Mouse (Mus musculus) heart, postnatal 0 days (tissue): ENCODE measurements around the gene Pbx2. TPM values are rescaled to one million over a fixed set of nuclear protein-coding genes. Genes with fewer than 3 reads are reported as not detected.

Experiments
- ATAC-seq: fragments of 200-750 bp; cut with Nextera tagmentation; 2 replicates; pipeline ENCODE4 v1.8.0; 2017; ENCODE audit warnings: low read depth, moderate number of reproducible peaks, moderate library complexity; ENCODE audit not compliant: insufficient read depth
- DNase-seq: peaks from one replicate; pipeline ENCODE4 v3.0.0-alpha.2; 2016; ENCODE audit warnings: low spot score
- H3K27ac ChIP-seq: fragments of 300-500 bp; sonication (generic); 2 replicates; pipeline ENCODE4 v1.5.1; 2014; ENCODE audit warnings: low read depth, mild to moderate bottlenecking
- H3K27me3 ChIP-seq: fragments of 300-500 bp; sonication (generic); 2 replicates; pipeline ENCODE4 v1.6.1; 2014; ENCODE audit warnings: low read length, mixed read lengths; ENCODE audit not compliant: control insufficient read depth, insufficient read depth
- H3K36me3 ChIP-seq: fragments of 300-500 bp; sonication (generic); replicated peaks from 2 replicates; pipeline ENCODE4 v1.6.1; 2014; ENCODE audit warnings: low read length, mixed read lengths; ENCODE audit not compliant: control insufficient read depth, insufficient read depth
- H3K4me1 ChIP-seq: fragments of 300-500 bp; sonication (generic); 2 replicates; pipeline ENCODE4 v1.6.1; 2014; ENCODE audit warnings: antibody characterized with exemption; ENCODE audit not compliant: control insufficient read depth, insufficient read depth
- H3K4me2 ChIP-seq: fragments of 300-500 bp; sonication (generic); 2 replicates; pipeline ENCODE4 v1.6.1; 2014; ENCODE audit warnings: low read depth, mild to moderate bottlenecking, low read length, moderate library complexity
- H3K4me3 ChIP-seq: fragments of 300-500 bp; sonication (generic); 2 replicates; pipeline ENCODE4 v1.5.1; 2014; ENCODE audit warnings: low read depth, low read length
- H3K9ac ChIP-seq: fragments of 300-500 bp; sonication (generic); replicated peaks from 2 replicates; pipeline ENCODE4 v1.6.1; 2014; ENCODE audit warnings: low read depth, low read length, mixed read lengths
- H3K9me3 ChIP-seq: fragments of 300-500 bp; sonication (generic); replicated peaks from 2 replicates; pipeline ENCODE4 v1.6.1; 2016; ENCODE audit warnings: low read length; ENCODE audit not compliant: control insufficient read depth
- CTCF ChIP-seq: IDR thresholded peaks from 2 replicates; pipeline ENCODE4 v1.5.1; 2016; ENCODE audit warnings: antibody characterized with exemption, control low read depth, low read depth
- EP300 ChIP-seq: IDR thresholded peaks from 2 replicates; pipeline ENCODE4 v1.6.1; 2016; ENCODE audit warnings: antibody characterized with exemption, low read depth
- WGBS: fragments of 180-500 bp; shearing (Covaris S2); extraction: QIAGEN DNeasy Blood & Tissue Kit; methylation state at CpG from one replicate; pipeline ENCODE4 v1.1.7; 2014; 5-methylcytosine and 5-hydroxymethylcytosine counted together
- polyA plus RNA-seq: library from polyadenylated mRNA; unstranded; fragments of >200 nt; fragmentation: Nextera tagmentation; extraction: Ambion mirVana; gene quantifications from 2 replicates; pipeline ENCODE4 v1.2.1, GENCODE M21; 2015
- total RNA-seq: library from RNA; depleted of rRNA; stranded (reverse); fragments of >200 nt; gene quantifications from 2 replicates; pipeline ENCODE4 v1.2.3, GENCODE M21; 2014; ENCODE audit warnings: low replicate concordance

Gene Pbx2
- total and polyA plus RNA-seq, 2 experiments from 2014 or later: 3.3 to 42.6 TPM

DNA sequence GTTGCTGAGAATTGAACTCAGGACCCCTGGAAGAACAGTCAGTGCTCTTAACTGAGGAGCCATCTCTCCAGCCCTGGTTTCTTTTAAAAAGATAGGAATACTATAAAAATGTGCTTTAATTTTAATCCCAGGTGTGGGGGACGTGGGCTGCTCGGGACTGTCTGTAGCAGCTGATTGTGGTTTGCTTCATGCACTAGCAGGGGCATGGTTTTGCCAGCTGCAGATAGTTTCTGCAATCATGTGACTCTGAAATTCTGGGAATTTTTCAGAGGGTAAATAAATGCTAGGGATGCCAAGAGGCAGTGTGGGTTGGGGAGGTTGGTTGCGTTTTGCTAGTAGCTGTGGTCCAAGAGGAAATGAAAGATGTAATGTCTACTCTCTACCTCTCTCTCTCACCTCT lies 50.9 kb downstream of the Pbx2 start:
- Histone ChIP-seq H3K27ac (peak overlapping the region; percentile 80; the same call in 1 of the 2 replicates), H3K9me3 (no peaks in the 10 kb centered on the region), H3K4me2 (no peak overlapping the region), H3K9ac (no peak overlapping the region), H3K4me1 (peaks cover 14% of the 10 kb centered on the region), H3K4me3 (no peak overlapping the region), H3K27me3 (no peaks in the 10 kb centered on the region), H3K36me3 (no peaks in the 10 kb centered on the region)
- TF ChIP-seq EP300 (no peak), CTCF (no peak)
- DNase-seq (no peak), ATAC-seq (no peak)
- 73% methylated on average over 3 of the region's 3 CpGs for WGBS

DNA sequence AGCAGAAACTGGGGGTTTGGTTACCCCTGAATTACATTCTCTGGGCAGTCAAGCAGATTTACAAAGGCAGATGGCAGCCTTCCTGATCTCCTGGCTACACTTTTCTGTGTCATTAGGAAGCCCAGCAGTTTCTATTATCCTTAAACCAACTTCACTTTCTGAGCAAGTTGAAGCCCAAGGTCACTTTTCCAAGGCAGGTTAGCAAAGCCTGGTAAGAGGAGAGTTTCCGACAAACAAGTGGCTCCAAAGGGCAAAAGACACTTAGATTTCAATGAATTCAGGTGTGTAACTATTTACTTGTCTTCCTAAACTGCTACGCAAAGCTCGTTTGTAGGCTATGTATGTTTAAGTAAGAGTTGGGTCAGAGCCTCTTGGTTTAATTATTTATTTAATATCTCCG lies 52.3 kb downstream of the Pbx2 start:
- no peak overlapping the region for H3K4me3 ChIP-seq
- DNase-seq: no peak
- TF ChIP-seq EP300 (no peak), CTCF (no peak)
- H3K4me1 ChIP-seq: peaks cover 21% of the 10 kb centered on the region
- no peak overlapping the region for H3K27ac ChIP-seq
- H3K4me2 ChIP-seq: no peak overlapping the region
- WGBS: 81% methylated on average over 4 of the region's 4 CpGs
- no peaks in the 10 kb centered on the region for H3K36me3 ChIP-seq
- no peaks in the 10 kb centered on the region for H3K9me3 ChIP-seq
- H3K9ac ChIP-seq: no peak overlapping the region
- H3K27me3 ChIP-seq: no peaks in the 10 kb centered on the region
- ATAC-seq: no peak

DNA sequence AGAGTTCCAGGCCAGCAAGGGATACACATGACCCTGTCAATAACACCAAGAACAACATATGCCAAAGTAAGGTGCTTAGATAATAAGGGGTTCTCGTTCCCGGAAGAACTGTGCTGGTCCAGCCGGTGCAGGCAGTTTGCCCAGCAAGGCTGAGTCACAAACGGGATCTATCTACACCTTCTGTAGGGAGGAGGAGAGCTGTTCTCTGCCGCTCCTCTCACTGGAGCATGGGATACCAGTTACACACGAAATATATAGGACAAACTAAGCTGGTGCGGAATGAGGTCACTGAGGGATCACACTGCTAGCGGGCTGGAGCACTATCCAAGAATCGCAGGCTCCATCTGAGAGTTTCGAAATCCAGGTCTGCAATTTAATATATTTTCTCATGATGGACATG lies 52.9 kb downstream of the Pbx2 start:
- Histone ChIP-seq H3K36me3 (no peaks in the 10 kb centered on the region), H3K4me3 (no peak overlapping the region), H3K27ac (no peak overlapping the region), H3K9ac (no peak overlapping the region), H3K9me3 (no peaks in the 10 kb centered on the region), H3K27me3 (no peaks in the 10 kb centered on the region), H3K4me2 (no peak overlapping the region), H3K4me1 (peaks cover 21% of the 10 kb centered on the region)
- TF ChIP-seq CTCF (no peak), EP300 (no peak)
- no peak for DNase-seq
- 63% methylated on average over 10 of the region's 10 CpGs for WGBS
- no peak for ATAC-seq

DNA sequence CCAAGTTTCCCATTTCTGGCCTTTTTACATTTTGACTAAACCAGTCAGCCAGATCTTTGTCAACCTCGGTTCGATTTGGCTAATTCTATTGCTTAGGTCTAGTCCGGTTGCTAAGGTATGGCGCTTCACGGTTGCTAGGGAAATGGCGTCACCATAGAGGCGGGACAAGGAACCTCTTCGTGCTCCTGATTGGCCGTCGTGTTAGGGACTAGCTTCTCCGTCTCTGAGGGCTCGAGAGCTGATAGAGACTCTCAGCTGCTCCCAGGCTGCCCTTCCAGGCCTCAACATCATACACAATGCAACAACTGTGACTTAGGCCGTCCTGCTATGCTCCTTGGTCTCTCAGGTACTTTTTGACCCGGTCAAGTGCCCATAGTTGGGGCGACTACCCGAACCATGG lies 53.5 kb downstream of the Pbx2 start, which contains the start of gene Fkbpl:
Gene Fkbpl, plus strand, starts transcription at position 157 of the 400 bp plus-strand sequence.
- peak; percentile 91 for DNase-seq
- Histone ChIP-seq H3K4me2 (peak within 1 kb of the TSS; percentile 77), H3K4me3 (peak within 1 kb of the TSS; percentile 50), H3K4me1 (peaks cover 21% of the 10 kb centered on the region), H3K27ac (peak within 1 kb of the TSS; percentile 66), H3K9ac (peak within 1 kb of the TSS; percentile 57), H3K27me3 (no peaks in the 10 kb centered on the region), H3K9me3 (no peaks in the 10 kb centered on the region), H3K36me3 (0 out of 2 replicates have a peak, but pooled peaks cover under 1% of the 10 kb centered on the region)
- ATAC-seq: peak; percentile 77
- TF ChIP-seq CTCF: no peak
- no peak for TF ChIP-seq EP300
- under 1% methylated on average over 16 of the region's 16 CpGs for WGBS

DNA sequence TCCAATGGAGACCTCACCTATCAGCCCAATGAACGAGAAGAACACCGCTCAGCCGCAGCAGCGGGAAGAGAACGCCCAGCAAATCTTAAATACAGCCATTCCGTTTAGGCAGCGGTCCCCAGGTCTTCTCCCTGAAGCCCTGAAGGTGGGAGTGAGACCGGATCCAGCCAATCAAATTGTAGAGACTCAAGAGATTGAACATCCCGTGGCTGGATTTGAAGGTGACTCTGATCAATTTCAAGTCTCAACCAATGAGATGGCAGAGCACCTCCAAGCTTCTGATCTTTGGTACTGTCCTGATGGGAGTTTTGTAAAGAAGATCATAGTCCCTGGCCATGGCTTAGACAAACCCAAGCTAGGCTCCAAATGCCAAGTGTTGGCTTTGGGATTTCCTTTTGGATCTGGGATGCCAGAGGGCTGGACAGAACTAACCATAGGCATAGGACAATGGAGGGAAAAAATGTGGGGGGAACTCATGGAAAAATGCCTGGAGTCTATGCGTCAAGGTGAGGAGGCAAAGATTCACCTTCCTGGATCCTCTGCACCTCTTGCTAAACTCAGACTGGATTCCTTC lies 54.3 kb downstream of the Pbx2 start:
- Histone ChIP-seq H3K4me2 (peak overlapping the region; percentile 77), H3K9me3 (no peaks in the 10 kb centered on the region), H3K27ac (peak overlapping the region; percentile 66), H3K9ac (peak overlapping the region; percentile 57), H3K27me3 (no peaks in the 10 kb centered on the region), H3K4me3 (peak overlapping the region; percentile 50), H3K4me1 (peaks cover 21% of the 10 kb centered on the region), H3K36me3 (peaks cover 8% of the 10 kb centered on the region)
- DNase-seq (no peak), ATAC-seq (no peak)
- TF ChIP-seq EP300 (no peak), CTCF (no peak)
- WGBS: 38% methylated on average over 10 of the region's 10 CpGs
